Mouse (Mus musculus): ENCODE data around the gene Riiad1.

Riiad1 gene

DNA sequence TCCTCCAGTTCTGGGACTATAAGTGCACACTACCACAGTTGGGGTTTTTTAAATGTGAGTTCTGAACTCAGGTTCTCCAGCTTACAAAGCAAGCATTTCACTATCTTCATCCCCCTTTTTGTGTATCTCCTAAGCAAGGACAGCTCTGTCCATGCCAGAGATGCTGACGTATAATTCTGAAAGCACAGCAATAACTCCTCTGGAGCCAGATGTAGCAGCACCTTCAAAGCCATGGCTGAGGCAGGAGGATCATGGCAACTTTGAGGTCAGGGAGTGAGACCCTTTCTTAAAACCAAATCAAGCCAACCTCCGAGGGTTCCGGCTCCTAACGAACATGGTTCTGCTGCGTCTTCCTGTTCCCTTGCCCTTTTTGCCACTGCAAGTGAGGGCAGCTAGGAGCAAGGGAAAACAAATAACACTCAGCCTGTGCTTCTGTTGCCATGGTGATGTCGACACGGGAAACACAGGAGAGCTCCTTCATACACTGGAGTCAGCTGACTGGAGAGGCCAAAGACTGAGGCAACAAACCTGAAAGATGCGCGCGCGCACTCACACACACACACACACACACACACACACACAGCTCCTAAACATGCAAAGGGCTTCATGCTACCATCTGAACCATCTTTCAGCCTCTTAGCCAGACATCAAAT lies 16.1 kb downstream of the Riiad1 start:
- DNase-seq, result peak; percentile 67

DNA sequence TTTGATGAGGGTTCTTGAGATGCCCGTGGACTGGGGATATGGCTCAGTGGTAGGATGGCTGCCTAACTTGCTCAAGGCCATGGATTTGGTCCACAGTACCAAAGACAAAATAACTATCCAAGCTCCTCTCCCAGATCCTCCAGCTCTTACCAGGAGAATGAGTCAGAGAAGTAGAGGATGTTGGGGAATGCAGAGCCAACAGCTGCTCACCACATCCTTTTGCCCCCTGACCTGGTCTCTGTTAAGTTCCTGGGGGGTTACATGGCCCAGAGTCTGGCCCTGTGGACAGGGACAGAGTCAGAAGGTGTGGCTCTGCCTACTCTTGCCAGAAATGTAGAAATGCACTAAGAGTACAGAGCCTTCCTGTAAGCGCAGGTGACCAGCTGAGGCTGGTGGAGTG lies 20.3 kb downstream of the Riiad1 start:
- no peak for DNase-seq

DNA sequence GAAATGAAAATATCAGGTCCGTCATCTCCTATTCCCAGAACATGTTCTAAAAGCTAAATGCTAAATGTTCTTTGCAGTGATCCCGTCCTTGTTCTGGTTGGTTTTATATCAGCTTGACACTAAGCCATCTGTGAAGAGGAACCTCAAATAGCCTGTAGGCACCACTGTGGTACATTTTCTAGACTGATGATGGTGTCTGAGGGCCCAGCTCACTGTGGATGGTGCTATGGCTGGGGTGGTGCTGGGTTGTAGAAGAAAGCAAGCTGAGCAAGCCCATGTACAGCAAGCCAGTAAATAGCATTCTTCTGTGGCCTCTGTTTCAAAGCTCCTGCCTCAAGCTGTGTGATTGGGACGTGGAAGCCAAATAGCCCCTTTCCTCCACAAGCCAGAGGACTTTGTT lies 23.1 kb downstream of the Riiad1 start:
- no peak for DNase-seq

DNA sequence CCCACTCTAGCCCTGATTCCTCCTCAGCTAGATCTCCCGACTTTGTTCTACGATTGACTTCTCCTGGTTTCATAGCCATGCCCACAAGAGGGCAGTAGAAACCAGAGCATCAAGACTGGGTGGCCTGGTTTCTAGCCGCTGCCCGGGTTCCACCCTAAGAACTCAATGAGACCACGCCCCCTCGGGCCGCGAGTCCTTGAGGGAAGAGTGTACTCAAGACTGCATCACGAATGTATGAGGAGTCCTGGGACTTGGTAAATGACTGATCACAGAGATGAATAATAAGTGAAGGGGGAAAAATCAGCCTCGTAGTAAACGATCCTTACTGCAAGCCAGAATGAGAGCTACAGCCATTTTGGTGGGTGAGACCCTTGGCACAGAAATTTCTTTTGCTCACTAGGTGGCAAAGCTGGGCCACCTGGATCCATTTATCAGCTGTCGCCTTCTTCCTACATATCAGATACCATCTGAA lies 23.6 kb downstream of the Riiad1 start:
- peak; percentile 96 for DNase-seq

DNA sequence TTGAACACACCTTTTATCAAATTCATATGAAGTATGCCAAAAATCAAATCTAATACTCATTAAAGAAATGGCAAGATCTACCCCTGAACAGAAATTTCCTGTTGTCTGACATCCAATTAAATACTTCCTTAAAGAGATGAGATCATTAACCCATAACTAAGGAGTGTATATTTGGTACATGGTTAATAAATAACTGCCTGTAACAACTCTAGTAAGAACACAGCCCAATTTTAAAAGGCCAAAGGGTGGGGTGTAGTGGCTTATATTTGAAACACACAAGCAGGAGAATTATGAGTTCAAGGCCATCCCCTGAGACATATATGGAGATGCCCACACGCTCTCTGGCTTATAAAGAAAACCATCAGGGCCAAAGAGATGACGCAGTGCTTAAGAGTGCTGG lies 30.8 kb downstream of the Riiad1 start:
- DNase-seq, result no peak

DNA sequence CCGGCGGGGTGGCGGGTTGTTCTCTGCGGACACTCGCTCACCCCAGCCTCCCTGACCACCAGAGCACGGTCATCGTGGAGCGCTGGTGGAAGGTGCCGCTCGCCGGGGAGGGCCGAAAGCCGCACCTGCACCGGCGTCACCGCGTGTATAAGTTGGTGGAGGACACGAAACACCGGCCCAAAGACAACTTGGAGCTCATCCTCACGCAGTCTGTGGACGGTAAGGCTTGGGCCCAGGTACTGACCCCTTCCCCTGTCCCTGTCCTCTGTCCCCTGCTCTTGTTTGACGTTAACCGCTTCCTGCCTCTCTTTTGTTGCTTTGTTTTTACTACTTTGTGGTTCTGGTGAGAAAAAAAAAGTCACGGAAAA lies 36.6 kb downstream of the Riiad1 start, which contains the start of gene Oaz3:
Gene Oaz3, minus strand, starts transcription at position 319 of the 368 bp plus-strand sequence.
- DNase-seq, result no peak

DNA sequence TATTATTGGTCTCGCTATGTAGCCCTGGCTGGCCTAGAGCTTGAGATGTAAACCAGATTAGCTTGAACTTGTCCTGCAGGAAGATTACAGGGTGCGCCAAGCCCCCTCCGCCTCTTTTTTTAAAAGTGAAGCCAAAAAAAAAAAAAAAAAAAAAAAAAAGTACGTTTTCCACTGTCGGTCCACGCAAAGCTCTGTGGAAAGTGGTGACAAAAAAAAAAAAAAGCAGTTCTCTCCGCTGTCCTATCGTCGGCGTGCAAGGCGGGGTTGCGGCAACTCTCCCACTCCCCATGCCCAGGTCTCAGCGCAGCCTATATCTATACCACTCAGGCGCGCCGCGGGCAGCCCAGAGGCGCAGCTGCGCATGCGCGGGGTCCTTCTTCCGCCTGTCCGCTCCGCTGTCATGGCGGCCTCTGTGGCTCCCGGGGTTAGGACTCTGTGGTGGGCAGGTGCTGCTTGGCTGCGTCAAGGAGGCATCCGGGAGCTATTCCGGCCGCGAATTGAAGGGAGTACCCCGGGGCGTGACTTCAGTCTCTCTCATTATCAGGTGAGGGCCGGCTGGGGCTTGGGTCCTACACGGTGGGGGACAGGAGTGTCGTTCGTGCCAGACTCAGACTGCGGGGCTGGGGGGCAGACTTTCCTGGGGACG lies 37.1 kb downstream of the Riiad1 start, which contains the start of gene Mrpl9:
Gene Mrpl9, plus strand, starts transcription at position 368 of the 646 bp plus-strand sequence.
- peak; percentile 96 for DNase-seq

DNA sequence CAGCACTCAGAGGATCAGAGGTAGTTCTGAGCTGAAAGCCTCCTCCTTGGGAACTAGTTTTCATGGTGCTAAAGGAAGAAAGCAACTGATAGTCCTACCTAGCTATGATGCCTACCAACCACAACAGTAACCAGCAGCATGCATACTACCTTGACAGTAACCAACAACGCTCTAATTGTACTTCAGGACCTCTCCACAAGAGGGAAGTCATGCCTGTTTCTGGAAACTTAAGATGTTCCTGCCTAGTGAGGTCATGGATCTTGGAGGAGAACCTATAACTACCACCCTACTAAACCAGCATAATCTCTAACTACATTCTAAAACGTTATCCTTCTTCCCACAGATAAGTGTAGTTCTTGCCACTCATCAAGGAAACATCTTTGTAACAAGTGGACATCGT lies 39.0 kb downstream of the Riiad1 start:
- DNase-seq, result peak; percentile 35

DNA sequence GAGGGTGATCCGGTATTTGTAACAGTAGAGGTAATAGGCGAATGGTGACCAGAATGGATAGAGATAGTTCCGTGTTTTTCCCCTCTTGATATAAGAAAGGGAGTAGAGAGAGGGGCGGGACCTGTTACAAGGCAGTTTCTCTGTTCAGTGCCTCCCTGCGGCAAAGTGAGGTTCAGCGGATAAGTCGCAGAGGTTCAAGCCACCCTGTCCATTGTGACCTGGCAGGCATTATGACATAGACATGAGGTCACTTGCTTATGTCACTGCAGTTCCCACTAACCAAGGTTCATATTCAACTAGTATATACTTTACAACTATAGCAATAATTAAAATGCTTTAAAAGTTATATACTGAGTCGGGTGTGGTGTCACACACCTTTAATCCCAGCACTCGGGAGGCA lies 43.7 kb downstream of the Riiad1 start:
- no peak for DNase-seq

DNA sequence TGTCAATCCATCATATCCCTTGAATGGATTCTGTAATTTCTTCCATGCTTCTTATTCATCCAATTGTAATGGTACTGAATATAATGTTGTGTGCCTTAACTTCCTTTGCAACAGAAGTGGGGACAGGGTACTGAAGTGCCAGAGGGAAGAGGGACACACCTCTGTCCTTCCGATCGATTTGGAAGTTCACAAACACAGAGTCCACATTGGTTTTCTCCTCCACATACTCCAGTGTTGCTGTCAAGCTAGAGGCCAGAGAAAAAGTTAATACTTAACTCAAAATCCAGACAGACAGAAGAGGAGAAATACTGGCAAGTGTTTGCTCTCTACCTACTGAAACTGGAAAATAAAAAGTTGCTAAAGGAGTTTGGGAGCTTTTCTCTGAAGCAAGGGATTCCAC lies 45.8 kb downstream of the Riiad1 start:
- DNase-seq, result no peak

DNA sequence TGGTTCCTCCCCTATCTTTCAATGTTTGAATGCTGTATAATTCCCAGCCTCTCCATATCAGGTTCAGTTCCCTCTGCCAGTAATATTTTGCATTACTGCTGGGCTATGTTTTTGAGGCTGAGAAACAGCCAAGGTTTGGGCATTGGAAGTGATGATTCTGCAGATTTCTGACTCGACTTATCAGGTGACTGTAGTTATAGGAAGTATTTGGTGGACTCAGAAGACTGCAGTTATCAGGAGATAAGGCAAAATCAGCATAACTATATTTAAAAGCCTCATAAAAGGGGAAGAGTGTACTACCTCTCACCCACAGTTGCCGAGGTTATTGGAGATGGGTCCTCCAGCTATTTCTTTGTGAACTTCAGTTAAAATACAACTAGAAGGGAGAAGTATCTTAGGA lies 49.2 kb downstream of the Riiad1 start:
- DNase-seq, result no peak
